Mouse (Mus musculus) lung, embryonic 14.5 days (tissue): ENCODE measurements around the gene Socs4. TPM values are rescaled to one million over a fixed set of nuclear protein-coding genes. Genes with fewer than 3 reads are reported as not detected.
"Not testable (repeated sequence)": the region's sequence is repeated elsewhere in the genome, so short reads cannot be mapped to it uniquely, and the experiment has no call there.

Experiments
- ATAC-seq: fragments of 200-750 bp; cut with Nextera tagmentation; 2 replicates; pipeline ENCODE4 v1.8.0; 2017; ENCODE audit warnings: mild to moderate bottlenecking, moderate TSS enrichment, moderate library complexity; ENCODE audit not compliant: insufficient read depth
- DNase-seq: peaks from one replicate; pipeline ENCODE4 v3.0.0-alpha.2; 2015
- H3K27ac ChIP-seq: fragments of 300-500 bp; sonication (generic); 2 replicates; pipeline ENCODE4 v1.5.1; 2014; ENCODE audit warnings: low read depth, mild to moderate bottlenecking, moderate library complexity
- H3K27me3 ChIP-seq: fragments of 300-500 bp; sonication (generic); 2 replicates; pipeline ENCODE4 v1.6.1; 2014; ENCODE audit warnings: low read length, control low read depth; ENCODE audit not compliant: insufficient read depth
- H3K36me3 ChIP-seq: fragments of 300-500 bp; sonication (generic); 2 replicates; pipeline ENCODE4 v1.6.1; 2014; ENCODE audit warnings: control low read depth; ENCODE audit not compliant: insufficient read depth
- H3K4me1 ChIP-seq: fragments of 300-500 bp; sonication (generic); 2 replicates; pipeline ENCODE4 v1.6.1; 2014; ENCODE audit warnings: antibody characterized with exemption, control low read depth; ENCODE audit not compliant: insufficient read depth
- H3K4me2 ChIP-seq: fragments of 300-500 bp; sonication (generic); 2 replicates; pipeline ENCODE4 v1.6.1; 2014; ENCODE audit warnings: mild to moderate bottlenecking
- H3K4me3 ChIP-seq: fragments of 300-500 bp; sonication (generic); 2 replicates; pipeline ENCODE4 v1.5.1; 2014; ENCODE audit warnings: low read depth, low read length
- H3K9ac ChIP-seq: fragments of 300-500 bp; sonication (generic); 2 replicates; pipeline ENCODE4 v1.6.1; 2014
- H3K9me3 ChIP-seq: fragments of 300-500 bp; sonication (generic); 2 replicates; pipeline ENCODE4 v1.6.1; 2016; ENCODE audit warnings: low read depth, low read length, control low read depth
- CTCF ChIP-seq: IDR thresholded peaks from 2 replicates; pipeline ENCODE4 v1.5.1; 2016; ENCODE audit warnings: antibody characterized with exemption, low read depth
- WGBS: fragments of 180-500 bp; shearing (Covaris S2); extraction: QIAGEN DNeasy Blood & Tissue Kit; methylation state at CpG from one replicate; pipeline ENCODE4 v1.1.7; 2014; 5-methylcytosine and 5-hydroxymethylcytosine counted together
- polyA plus RNA-seq: library from polyadenylated mRNA; unstranded; fragments of >200 nt; fragmentation: Nextera tagmentation; extraction: Ambion mirVana; gene quantifications from 2 replicates; pipeline ENCODE4 v1.2.1, GENCODE M21; 2014

Gene Socs4
- polyA plus RNA-seq, 1 experiment from 2014 or later, result 4.3 TPM

DNA sequence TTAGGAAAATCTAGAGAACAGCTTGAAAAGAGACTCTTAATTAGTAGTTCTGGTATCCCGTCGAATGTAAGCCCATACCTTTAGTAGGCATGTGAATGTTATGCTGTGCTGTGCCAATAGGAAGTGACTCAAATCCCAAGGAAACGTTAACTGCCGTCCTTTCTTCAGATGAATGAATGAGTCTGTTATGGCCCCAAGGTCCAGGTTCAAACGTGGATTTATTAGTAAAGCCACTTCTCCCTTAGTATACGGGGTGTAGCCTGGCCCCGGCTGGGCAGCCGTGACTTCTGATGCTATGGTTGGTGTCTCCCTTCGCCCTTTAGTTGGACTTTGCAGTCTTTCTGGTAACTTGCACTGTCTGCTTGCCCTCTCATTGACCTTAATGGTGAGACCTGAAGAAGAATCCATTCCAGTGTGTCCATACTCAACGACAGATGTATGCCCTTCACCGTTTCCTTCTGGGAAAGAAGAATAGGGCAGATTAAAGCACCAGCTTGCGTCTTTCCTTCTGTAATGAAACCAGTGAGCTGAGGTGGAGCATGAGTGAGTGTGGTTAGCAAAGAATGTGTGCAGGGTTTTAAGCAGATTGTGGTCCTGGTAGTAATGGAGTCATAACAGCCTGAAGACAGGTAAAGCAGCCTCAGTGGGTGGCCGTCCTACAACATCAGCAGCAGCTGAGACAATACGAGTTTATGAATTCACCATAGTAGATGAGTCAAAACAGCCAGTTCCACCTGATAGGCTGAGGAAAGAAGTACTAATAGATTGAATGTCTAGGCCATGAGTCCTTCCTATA lies 26.4 kb downstream of the Socs4 start:
- Histone ChIP-seq H3K9ac (no peak overlapping the region), H3K4me1 (peaks cover 3% of the 10 kb centered on the region; the same call in 1 of the 2 replicates), H3K4me2 (no peak overlapping the region), H3K27me3 (no peaks in the 10 kb centered on the region), H3K36me3 (peaks cover 15% of the 10 kb centered on the region), H3K9me3 (no peaks in the 10 kb centered on the region), H3K4me3 (no peak overlapping the region), H3K27ac (no peak overlapping the region)
- DNase-seq, result no peak
- ATAC-seq, result no peak
- 77% methylated on average over 14 of the region's 14 CpGs for WGBS
- no peak for TF ChIP-seq CTCF

DNA sequence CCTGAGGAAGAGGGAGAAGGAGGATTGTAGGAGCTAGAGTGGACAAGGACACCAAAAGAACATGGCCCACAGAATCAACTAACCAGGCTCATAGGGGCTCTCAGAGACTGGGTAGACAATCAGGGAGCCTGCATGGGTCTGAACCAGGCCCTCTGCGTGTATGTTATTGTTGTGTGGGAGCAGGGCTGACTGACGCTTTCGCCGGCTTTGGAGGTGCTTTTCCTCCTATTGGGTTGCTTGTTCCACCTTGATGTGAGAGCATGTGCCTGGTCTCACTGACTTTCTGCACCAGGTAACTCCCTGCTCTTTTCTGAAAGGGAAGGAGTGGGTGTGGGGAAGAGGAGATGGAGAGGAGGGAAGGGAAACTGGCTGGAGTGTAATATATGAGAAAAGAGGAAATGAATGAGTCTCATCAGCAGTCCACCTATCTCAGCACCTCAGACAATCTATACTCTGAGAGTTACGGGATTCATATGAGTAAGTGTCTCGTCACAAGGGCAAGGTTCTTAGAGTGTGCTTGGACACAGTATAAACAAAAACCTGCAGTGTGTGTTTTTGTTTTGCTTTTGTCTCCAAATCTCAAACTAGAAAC lies 28.2 kb downstream of the Socs4 start:
- H3K36me3 ChIP-seq, result peaks cover 27% of the 10 kb centered on the region
- H3K9me3 ChIP-seq, result no peaks in the 10 kb centered on the region
- 92% methylated on average over 6 of the region's 6 CpGs for WGBS
- H3K4me2 ChIP-seq, result no peak overlapping the region
- no peak overlapping the region for H3K4me3 ChIP-seq
- ATAC-seq, result no peak
- no peak for TF ChIP-seq CTCF
- no peak overlapping the region for H3K9ac ChIP-seq
- no peak for DNase-seq
- no peaks in the 10 kb centered on the region for H3K4me1 ChIP-seq
- H3K27me3 ChIP-seq, result no peaks in the 10 kb centered on the region
- no peak overlapping the region for H3K27ac ChIP-seq

DNA sequence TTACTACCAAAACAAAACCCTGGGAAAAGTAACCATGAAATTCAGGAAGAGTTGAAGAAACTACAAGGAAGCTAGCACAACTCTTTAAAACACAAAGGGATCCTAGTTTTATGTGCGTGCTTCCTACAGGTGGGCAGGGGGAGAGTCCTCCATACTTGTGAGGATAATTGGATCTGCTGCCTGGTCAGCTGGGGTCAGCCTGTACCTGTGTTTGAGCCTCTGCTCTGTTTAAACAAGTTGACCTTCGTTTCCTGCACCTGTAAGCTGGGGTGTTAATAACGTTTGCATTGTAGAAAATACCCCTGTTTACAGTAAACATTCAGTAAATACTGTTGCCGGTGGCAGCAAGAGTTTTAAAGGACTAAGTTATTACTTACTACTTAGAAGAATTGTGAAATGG lies 29.2 kb downstream of the Socs4 start:
- ATAC-seq (no peak), DNase-seq (no peak)
- no peak overlapping the region for H3K4me2 ChIP-seq
- H3K27ac ChIP-seq, result no peak overlapping the region
- H3K9ac ChIP-seq, result no peak overlapping the region
- TF ChIP-seq CTCF, result no peak
- H3K36me3 ChIP-seq, result peaks cover 38% of the 10 kb centered on the region
- WGBS, result 70% methylated on average over 4 of the region's 4 CpGs
- H3K4me3 ChIP-seq, result no peak overlapping the region
- H3K4me1 ChIP-seq, result no peaks in the 10 kb centered on the region
- no peaks in the 10 kb centered on the region for H3K27me3 ChIP-seq
- no peaks in the 10 kb centered on the region for H3K9me3 ChIP-seq

DNA sequence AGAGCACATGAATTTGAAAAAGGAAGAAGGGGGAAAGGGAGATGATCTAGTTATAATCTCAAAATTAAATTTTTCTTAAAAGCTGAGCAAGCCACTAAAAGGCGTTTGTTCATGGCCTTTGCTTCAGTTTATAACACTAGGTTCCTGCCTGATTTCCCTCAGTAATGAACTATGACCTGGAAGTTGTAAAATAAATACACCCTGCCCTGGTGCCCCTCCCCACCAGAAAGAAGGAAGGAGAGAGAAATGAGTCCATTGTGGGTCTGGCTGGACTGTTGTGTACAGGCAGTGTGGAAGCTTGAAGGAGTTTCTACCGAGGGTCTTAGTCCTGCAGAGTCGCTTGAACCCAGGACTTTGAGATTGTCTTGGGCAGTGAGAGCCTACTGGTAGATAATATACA lies 30.9 kb downstream of the Socs4 start:
- Histone ChIP-seq H3K36me3 (peaks cover 52% of the 10 kb centered on the region), H3K27me3 (no peaks in the 10 kb centered on the region), H3K27ac (no peak overlapping the region), H3K4me1 (no peaks in the 10 kb centered on the region), H3K9ac (no peak overlapping the region), H3K4me3 (no peak overlapping the region), H3K4me2 (no peak overlapping the region), H3K9me3 (no peaks in the 10 kb centered on the region)
- ATAC-seq, result no peak
- no peak for DNase-seq
- TF ChIP-seq CTCF, result no peak
- 69% methylated on average over 3 of the region's 3 CpGs for WGBS

DNA sequence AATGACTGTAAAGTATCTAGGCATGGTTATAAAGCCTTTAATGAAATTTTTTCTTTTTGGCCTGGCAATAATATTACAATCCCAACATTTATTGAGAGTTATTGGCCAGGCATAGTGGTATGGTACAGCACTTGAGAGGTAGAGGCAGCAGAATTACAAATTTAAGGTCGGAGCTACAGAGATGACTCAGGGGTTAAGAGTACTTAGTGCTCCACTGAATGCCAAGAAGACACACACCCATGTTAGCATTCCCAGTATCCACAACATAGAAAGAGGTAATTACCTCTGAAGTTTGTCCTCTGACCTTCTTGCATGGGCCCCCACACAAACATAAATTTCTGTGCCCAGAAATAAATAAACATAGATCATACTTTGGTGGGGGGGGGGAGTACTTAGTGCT lies 32.3 kb downstream of the Socs4 start:
- H3K9ac ChIP-seq, result no peak overlapping the region
- H3K4me1 ChIP-seq, result no peaks in the 10 kb centered on the region
- peaks cover 58% of the 10 kb centered on the region for H3K36me3 ChIP-seq
- DNase-seq, result no peak
- no peak overlapping the region for H3K4me3 ChIP-seq
- H3K9me3 ChIP-seq, result no peaks in the 10 kb centered on the region
- ATAC-seq, result no peak
- no peaks in the 10 kb centered on the region for H3K27me3 ChIP-seq
- H3K27ac ChIP-seq, result no peak overlapping the region
- 86% methylated on average over 1 of the region's 1 CpGs for WGBS
- no peak overlapping the region for H3K4me2 ChIP-seq
- no peak for TF ChIP-seq CTCF

DNA sequence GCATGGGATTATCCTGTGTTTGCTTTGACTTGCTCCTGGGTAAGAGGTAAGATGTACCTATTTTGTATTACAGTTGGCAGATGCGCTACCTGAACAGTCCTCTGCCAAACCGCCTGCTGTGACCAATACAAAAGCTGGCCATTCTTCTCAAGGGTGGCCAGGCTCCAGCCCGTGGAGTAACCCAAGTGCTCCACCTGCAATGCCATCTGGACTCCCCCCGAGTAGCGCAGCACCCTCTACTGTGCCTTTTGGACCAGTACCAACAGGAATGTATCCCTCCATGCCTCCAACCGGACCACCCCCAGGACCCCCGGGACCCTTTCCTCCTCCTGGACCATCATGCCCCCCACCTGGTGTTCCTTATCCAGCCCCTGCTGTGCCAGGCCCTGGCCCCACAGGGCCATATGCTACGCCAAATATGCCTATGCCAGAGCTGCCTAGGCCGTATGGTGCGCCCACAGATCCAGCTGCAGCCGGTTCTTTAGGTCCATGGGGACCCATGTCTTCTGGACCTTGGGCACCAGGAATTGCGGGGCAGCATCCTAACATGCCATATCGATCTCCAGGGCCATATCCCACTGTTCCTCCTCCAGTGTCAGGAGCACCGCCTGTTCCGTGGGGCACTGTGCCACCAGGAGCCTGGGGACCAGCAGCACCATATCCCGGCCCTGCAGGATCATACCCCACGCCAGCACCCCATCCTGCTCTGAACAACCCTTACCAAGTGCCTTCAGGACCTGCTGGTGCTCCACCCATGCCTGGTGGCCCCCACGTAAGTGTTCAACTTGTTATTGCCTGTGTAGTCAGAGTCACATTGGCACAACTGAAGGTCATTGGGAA lies 33.8 kb downstream of the Socs4 start:
- no peaks in the 10 kb centered on the region for H3K27me3 ChIP-seq
- H3K4me2 ChIP-seq, result no peak overlapping the region
- peaks cover 67% of the 10 kb centered on the region for H3K36me3 ChIP-seq
- H3K9me3 ChIP-seq, result no peaks in the 10 kb centered on the region
- H3K9ac ChIP-seq, result no peak overlapping the region
- no peaks in the 10 kb centered on the region for H3K4me1 ChIP-seq
- 95% methylated on average over 18 of the region's 18 CpGs for WGBS
- H3K27ac ChIP-seq, result no peak overlapping the region
- no peak for TF ChIP-seq CTCF
- DNase-seq (no peak), ATAC-seq (no peak)
- H3K4me3 ChIP-seq, result no peak overlapping the region

DNA sequence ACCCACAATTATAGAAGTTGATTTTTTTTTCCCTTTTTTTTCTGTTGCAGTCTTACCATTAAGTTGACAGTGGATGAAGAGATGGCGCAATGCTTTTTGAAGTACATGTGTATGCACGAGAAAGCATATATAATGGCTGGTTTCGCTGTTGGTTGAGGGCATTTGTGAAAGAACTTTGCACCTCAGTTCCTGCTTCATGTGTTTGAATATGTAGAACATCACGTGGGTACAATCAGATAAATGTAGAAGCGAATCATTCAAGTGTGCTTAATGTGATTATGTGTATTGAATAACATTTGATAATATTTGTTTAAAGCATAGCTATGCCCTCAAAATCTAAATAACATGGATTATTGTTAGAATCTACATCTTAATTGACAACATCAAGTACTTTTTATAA lies 42.6 kb downstream of the Socs4 start:
- Histone ChIP-seq H3K9me3 (no peaks in the 10 kb centered on the region), H3K4me1 (no peaks in the 10 kb centered on the region), H3K4me3 (no peak overlapping the region), H3K27me3 (no peaks in the 10 kb centered on the region), H3K4me2 (no peak overlapping the region), H3K36me3 (peaks cover 65% of the 10 kb centered on the region), H3K9ac (no peak overlapping the region), H3K27ac (no peak overlapping the region)
- ATAC-seq (no peak), DNase-seq (no peak)
- 90% methylated on average over 5 of the region's 5 CpGs for WGBS
- no peak for TF ChIP-seq CTCF

DNA sequence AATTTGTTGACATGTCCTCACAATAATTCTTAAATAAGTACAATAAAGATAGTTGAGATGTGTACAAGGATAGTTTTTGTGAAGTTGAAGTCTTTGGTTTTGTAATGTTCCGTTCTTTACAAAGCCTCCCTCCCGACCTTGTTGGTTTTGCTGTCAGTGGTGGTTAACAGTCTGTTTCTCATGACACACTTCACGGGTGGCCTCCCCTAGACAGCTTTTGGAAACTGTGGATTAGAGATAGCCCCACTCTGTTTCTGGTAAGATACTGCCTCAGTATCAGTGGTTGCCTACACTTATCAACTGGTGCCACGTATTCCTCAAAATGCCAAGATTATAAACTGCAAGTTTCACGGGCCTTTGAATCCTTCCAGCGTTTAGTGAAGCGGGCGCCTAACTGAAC lies 44.9 kb downstream of the Socs4 start:
- not testable (repeated sequence) for DNase-seq, H3K4me3 ChIP-seq, H3K27me3 ChIP-seq, H3K4me1 ChIP-seq, ATAC-seq, H3K27ac ChIP-seq, H3K9ac ChIP-seq, H3K4me2 ChIP-seq, H3K9me3 ChIP-seq
- H3K36me3 ChIP-seq, result peaks cover 46% of the 10 kb centered on the region
- 92% methylated on average over 6 of the region's 8 CpGs for WGBS
